Mouse (Mus musculus) liver, postnatal 0 days (tissue): ENCODE measurements around the gene Adamts9.

ENCODE experiments used
- CTCF ChIP-seq: sonication (generic); IDR thresholded peaks from 2 replicates; pipeline ENCODE4 v1.5.1; 2016; ENCODE audit warnings: antibody characterized with exemption, low read depth
- EP300 ChIP-seq: IDR thresholded peaks from 2 replicates; pipeline ENCODE4 v1.6.1; 2016; ENCODE audit warnings: antibody characterized with exemption, low read depth, mild to moderate bottlenecking

DNA sequence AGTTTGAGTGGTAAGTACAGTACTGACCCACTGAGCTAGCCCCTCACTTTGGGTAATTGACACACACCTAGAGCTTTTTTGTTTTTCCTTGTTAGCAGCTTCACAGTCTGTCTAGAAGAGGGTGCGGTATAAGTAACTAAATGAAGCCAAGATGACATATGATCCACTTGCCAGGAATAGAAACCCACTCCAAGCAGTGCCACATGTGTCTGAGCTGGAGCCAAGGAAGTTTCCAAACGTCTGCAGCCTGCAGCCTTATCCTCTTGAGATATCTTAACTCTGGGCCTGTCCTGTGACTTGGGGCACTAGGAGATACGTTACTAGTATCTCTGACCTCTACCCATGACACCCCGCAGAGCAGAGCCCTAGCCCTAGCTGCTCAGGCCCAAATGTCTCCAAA, 193.9 kb downstream of the Adamts9 start:
- no peak for TF ChIP-seq CTCF
- no peak for TF ChIP-seq EP300
